Mouse (Mus musculus) heart, adult 2 months (tissue): ENCODE data around the gene Blm. TPM values are rescaled to one million over a fixed set of nuclear protein-coding genes. Genes with fewer than 3 reads are reported as not detected.
"Not testable (repeated sequence)": the region's sequence is repeated elsewhere in the genome, so short reads cannot be mapped to it uniquely, and the experiment has no call there.

Source experiments
- DNase-seq, 2 experiments: peaks; one replicate each; pipeline ENCODE4 v3.0.0; 2021
- H3K27ac ChIP-seq: fragments of 200-600 bp; 2 replicates; pipeline ENCODE4 v1.8.1; 2022
- H3K27me3 ChIP-seq: fragments of 200-500 bp; 2 replicates; pipeline ENCODE4 v1.6.1; 2012; ENCODE audit warnings: mild to moderate bottlenecking, low read length, inconsistent platforms, mixed read lengths; ENCODE audit not compliant: control insufficient read depth, insufficient read depth
- H3K36me3 ChIP-seq: fragments of 200-500 bp; 2 replicates; pipeline ENCODE4 v1.6.1; 2012; ENCODE audit warnings: low read length, inconsistent platforms; ENCODE audit not compliant: control insufficient read depth, insufficient read depth
- H3K4me1 ChIP-seq: fragments of 200-500 bp; 2 replicates; pipeline ENCODE4 v1.6.1; 2011; ENCODE audit warnings: low read length; ENCODE audit not compliant: control insufficient read depth, insufficient read depth
- H3K4me3 ChIP-seq: fragments of 200-600 bp; 2 replicates; pipeline ENCODE4 v1.8.1; 2022
- H3K79me2 ChIP-seq: fragments of 200-500 bp; replicated peaks from 2 replicates; pipeline ENCODE4 v1.6.1; 2012; ENCODE audit warnings: mild to moderate bottlenecking, inconsistent platforms, low read length, moderate library complexity, mixed read lengths; ENCODE audit not compliant: control insufficient read depth, insufficient read depth
- H3K9ac ChIP-seq: fragments of 200-500 bp; 2 replicates; pipeline ENCODE4 v1.6.1; 2012; ENCODE audit warnings: low read depth, mild to moderate bottlenecking, control low read depth, inconsistent platforms, low read length, mixed read lengths
- CTCF ChIP-seq: fragments of 200-600 bp; IDR thresholded peaks from 2 replicates; pipeline ENCODE4 v1.8.1; 2022; ENCODE audit warnings: antibody characterized with exemption, mild to moderate bottlenecking, moderate library complexity
- EP300 ChIP-seq: fragments of 200-500 bp; IDR thresholded peaks from 2 replicates; pipeline ENCODE4 v1.6.1; 2011; ENCODE audit warnings: low read depth, low read length, control low read depth; ENCODE audit not compliant: insufficient read depth
- POLR2A ChIP-seq: fragments of 200-500 bp; IDR thresholded peaks from 2 replicates; pipeline ENCODE4 v1.6.1; 2011; ENCODE audit warnings: mild to moderate bottlenecking, low read depth, low read length, control low read depth; ENCODE audit not compliant: insufficient read depth
- WGBS: fragments of 180-500 bp; shearing (Covaris S2); methylation state at CpG from one replicate; pipeline ENCODE4 v1.1.7; 2018; 5-methylcytosine and 5-hydroxymethylcytosine counted together
- intact Hi-C: fragments of 180-260 bp; cut with DNase I; formaldehyde crosslinking; loops from one replicate; pipeline ENCODE4 v1.15.1; 2025
- polyA plus RNA-seq: library from polyadenylated mRNA; depleted of rRNA; stranded (reverse); fragments of >200 nt; gene quantifications from 2 replicates; pipeline ENCODE4 v1.2.3, GENCODE M21; 2012
- total RNA-seq, 2 experiments: library from RNA; stranded (reverse); gene quantifications; 2 replicates each; pipeline ENCODE4 v1.2.3; 2021

Gene Blm
- total and polyA plus RNA-seq, 3 experiments, result 0.59 to 1.3 (median 0.91) TPM

DNA sequence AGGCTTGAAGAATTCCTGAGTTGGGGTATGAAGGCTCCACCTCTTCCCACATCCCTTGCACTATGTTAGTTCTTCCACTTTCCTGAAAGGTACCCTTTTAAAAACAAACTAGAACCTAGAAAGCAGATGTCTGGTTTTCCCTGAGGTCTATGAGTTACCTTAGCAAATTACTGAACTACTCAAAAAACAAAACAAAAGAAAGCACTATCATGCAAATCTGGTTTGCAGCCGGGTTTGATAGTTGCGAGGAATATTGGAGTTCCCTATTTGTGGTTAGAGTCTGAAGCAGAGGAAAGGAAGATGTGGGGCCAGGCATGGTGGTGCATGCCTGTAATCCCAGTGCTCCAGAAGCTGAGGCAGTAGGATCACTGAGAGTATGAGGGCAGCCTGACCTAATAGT lies 4.3 kb downstream of the Blm start:
- no peak for DNase-seq
- Histone ChIP-seq H3K4me1 (peaks cover 1% of the 10 kb centered on the region), H3K79me2 (no peaks in the 10 kb centered on the region), H3K36me3 (no peaks in the 10 kb centered on the region), H3K27me3 (no peaks in the 10 kb centered on the region), H3K4me3 (no peak overlapping the region), H3K27ac (no peak overlapping the region), H3K9ac (no peak overlapping the region)
- TF ChIP-seq POLR2A (no peak), EP300 (no peak), CTCF (no peak)
- intact Hi-C loops, result loop anchor here (5.0 kb wide), 1 partner anchor 133 kb away; no protein-coding TSS in a partner anchor
- WGBS, result 90% methylated on average over 2 of the region's 2 CpGs

DNA sequence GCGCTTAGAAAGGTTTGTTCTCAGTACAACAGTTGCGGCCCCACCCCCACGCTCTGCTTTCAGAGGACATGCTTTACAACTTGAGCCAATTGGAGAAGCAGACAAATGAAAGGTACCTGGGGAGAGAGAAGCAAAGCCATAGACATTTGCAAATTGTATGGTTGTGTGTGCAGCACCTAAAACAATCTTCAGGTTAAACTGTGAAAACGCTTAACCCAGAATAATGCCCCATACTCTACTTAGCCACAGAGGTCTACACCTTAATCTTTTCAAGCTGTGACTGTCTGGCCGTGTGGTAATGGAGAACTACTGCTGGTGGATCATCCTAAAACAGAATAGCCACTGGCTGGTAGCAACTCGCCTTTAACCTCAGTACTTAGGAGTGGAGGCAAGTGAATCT lies 8.2 kb downstream of the Blm start:
- WGBS, result 69% methylated on average over 6 of the region's 6 CpGs
- intact Hi-C loops, result no loop called here

DNA sequence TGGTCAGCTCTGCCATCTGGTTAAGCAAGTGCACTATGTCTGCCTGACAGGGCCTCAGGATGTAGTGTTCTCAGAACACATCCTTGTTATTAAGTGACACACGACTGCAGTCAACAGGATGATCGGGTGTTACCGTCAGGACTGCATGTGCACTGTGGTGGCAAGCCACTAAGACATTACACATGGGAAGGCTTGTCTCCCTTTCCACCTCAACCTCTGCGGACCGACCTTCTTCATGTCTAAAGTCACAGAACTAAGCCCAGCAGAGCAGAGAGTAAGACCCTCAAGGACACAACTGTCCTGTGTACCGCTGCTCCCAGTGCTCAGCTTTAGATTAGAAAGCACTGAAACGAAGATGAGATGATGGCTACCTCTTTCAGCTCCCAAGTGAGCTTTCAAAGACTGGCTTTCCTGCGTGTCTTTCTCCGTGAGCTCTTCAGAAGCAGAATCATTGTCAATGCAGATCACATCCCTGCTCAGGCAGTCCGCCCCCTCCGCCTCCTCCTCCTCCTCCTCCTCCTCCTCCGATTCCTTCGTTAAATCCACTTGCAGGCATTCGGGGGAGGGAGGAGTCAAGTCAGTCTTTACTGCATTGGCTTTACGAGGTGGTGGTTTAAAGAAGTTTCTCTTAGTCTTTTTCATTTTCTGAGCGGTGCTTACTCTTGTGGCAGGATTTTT lies 22.4 kb downstream of the Blm start:
- intact Hi-C loops, result no loop called here
- DNase-seq, result no peak
- Histone ChIP-seq H3K36me3 (no peaks in the 10 kb centered on the region), H3K27me3 (no peaks in the 10 kb centered on the region), H3K27ac (no peak overlapping the region), H3K4me3 (no peak overlapping the region), H3K4me1 (no peaks in the 10 kb centered on the region), H3K9ac (no peak overlapping the region), H3K79me2 (no peaks in the 10 kb centered on the region)
- WGBS, result 91% methylated on average over 16 of the region's 16 CpGs
- TF ChIP-seq EP300 (no peak), POLR2A (no peak), CTCF (no peak)

More for the DNA sequence above, 8.2 kb downstream of the Blm start:
- H3K79me2 ChIP-seq, result no peaks in the 10 kb centered on the region
- DNase-seq, result no peak
- 0 out of 2 replicates have a peak, but pooled peaks cover 1% of the 10 kb centered on the region for H3K4me1 ChIP-seq
- no peak for TF ChIP-seq POLR2A
- no peak for TF ChIP-seq CTCF
- TF ChIP-seq EP300, result no peak
- H3K9ac ChIP-seq, result no peak overlapping the region
- no peaks in the 10 kb centered on the region for H3K27me3 ChIP-seq
- H3K27ac ChIP-seq, result no peak overlapping the region
- H3K4me3 ChIP-seq, result no peak overlapping the region
- no peaks in the 10 kb centered on the region for H3K36me3 ChIP-seq

DNA sequence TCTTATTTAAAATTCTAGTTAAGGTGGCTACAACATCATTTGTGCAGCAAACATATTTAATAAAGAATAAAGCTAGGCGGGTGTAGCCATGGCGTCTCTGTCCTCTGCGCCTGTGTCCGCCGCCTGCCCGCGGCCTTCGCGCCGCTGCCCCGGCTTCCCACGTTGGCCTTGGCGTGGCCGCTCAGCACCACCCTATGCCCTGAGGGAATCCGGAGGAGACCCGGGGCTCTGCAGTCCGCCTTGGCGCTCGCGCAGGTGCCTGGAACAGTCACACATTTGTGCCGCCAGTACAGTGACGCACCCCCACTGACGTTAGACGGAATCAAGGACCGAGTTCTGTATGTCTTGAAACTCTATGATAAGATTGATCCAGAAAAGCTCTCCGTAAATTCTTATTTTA lies 27.2 kb downstream of the Blm start:
- H3K79me2 ChIP-seq, intact Hi-C loops, DNase-seq, H3K4me1 ChIP-seq, H3K36me3 ChIP-seq, H3K9ac ChIP-seq, H3K4me3 ChIP-seq, H3K27me3 ChIP-seq, H3K27ac ChIP-seq: not testable (repeated sequence)
- 98% methylated on average over 26 of the region's 26 CpGs for WGBS

DNA sequence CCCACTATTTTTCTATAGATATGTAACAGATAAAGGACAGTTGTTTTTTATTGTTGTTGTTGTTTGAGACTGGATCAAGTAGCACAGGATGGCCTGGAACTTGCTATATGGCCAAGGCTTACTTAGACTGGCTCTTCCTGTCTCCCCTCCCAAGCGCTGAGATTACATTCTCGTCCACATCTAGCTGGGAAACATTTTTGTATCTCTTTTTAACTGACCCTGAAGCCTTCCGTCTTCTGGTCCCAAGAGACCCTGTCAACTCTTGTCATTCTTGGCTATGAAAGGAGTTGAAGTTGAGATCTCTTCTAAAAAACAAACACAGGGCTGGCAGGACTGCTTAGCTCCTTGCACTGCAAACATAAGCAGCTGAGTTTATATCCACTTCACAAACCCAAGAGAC lies 28.9 kb downstream of the Blm start:
- H3K79me2 ChIP-seq, result no peaks in the 10 kb centered on the region
- no peak overlapping the region for H3K27ac ChIP-seq
- WGBS, result 50% methylated on average over 3 of the region's 3 CpGs
- no peaks in the 10 kb centered on the region for H3K36me3 ChIP-seq
- no peaks in the 10 kb centered on the region for H3K27me3 ChIP-seq
- no peak overlapping the region for H3K4me3 ChIP-seq
- intact Hi-C loops, result no loop called here
- no peak for DNase-seq
- no peak for TF ChIP-seq EP300
- no peak for TF ChIP-seq CTCF
- TF ChIP-seq POLR2A, result no peak
- no peaks in the 10 kb centered on the region for H3K4me1 ChIP-seq
- H3K9ac ChIP-seq, result no peak overlapping the region

DNA sequence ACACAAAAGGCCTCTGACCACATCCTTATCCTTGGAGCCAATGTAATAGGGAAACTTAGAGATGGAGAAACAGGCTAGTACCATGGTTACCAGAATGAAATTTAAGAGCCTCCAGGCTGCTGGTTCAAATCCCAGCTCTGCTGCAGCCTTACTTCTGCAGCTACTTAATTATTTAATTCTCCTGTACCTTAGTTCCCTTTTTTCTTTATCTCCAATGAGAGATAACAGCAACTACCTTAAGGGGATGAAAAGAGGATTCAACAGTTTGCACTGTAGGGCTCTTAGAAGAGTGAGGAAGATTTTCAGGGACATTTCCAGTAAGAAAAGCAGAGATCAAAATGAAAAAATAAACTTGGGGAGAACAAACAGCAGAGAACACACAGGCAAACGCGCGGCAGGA lies 30.0 kb downstream of the Blm start:
- H3K27me3 ChIP-seq, result no peaks in the 10 kb centered on the region
- no peak overlapping the region for H3K4me3 ChIP-seq
- WGBS, result 95% methylated on average over 3 of the region's 3 CpGs
- no peaks in the 10 kb centered on the region for H3K79me2 ChIP-seq
- intact Hi-C loops, result no loop called here
- DNase-seq, result no peak
- H3K36me3 ChIP-seq, result no peaks in the 10 kb centered on the region
- TF ChIP-seq POLR2A (no peak), EP300 (no peak), CTCF (no peak)
- no peak overlapping the region for H3K27ac ChIP-seq
- H3K9ac ChIP-seq, result no peak overlapping the region
- H3K4me1 ChIP-seq, result no peaks in the 10 kb centered on the region
